Mouse (Mus musculus) liver, embryonic 14.5 days (tissue): ENCODE measurements around the gene Shprh.

Experiments
- CTCF ChIP-seq: IDR thresholded peaks from 2 replicates; pipeline ENCODE4 v1.5.1; 2016; ENCODE audit warnings: antibody characterized with exemption, low read depth, control low read depth
- EP300 ChIP-seq: IDR thresholded peaks from 2 replicates; pipeline ENCODE4 v1.6.1; 2016; ENCODE audit warnings: antibody characterized with exemption, low read depth

- no peak for TF ChIP-seq CTCF
- TF ChIP-seq EP300, result no peak
Measured at GRCm38 (mm10) chr10:11121781-11122180, 27.4 kb upstream of the Shprh start.
